Mouse (Mus musculus): ENCODE measurements around the gene Usp17lc. TPM values are rescaled to one million over a fixed set of nuclear protein-coding genes. Genes with fewer than 3 reads are reported as not detected.
"Not testable (repeated sequence)": the region's sequence is repeated elsewhere in the genome, so short reads cannot be mapped to it uniquely, and the experiment has no call there.

The Usp17lc gene
- not detected in 2 replicates for polyA plus RNA-seq (2015; fragmentation: Nextera tagmentation; extraction: Ambion mirVana)

- ATAC-seq; H3K4me1 ChIP-seq (ENCODE audit: insufficient read depth, low read depth, low read length); H3K4me2 ChIP-seq (replicated peaks; ENCODE audit: low read depth, low read length); H3K9me3 ChIP-seq (ENCODE audit: low read length); H3K27me3 ChIP-seq (replicated peaks; ENCODE audit: insufficient read depth, low read length); DNase-seq (ENCODE audit: low spot score); H3K9ac ChIP-seq (replicated peaks; ENCODE audit: low read depth); H3K4me3 ChIP-seq (ENCODE audit: low read depth, low read length); H3K36me3 ChIP-seq (ENCODE audit: insufficient read depth, low read length); H3K27ac ChIP-seq (ENCODE audit: low read length): not testable (repeated sequence)
- 20% methylated on average over 1 of the region's 1 CpGs for WGBS
These were observed at the start of gene Usp17lc for GRCm38 (mm10) chr7:103414772-103415171. Gene Usp17lc, plus strand, starts transcription at chr7:103415072.

GRCm38 (mm10) chr7:103386077-103386476 lies 28.8 kb upstream of the Usp17lc start, which contains the start of gene Olfr603:
Gene Olfr603, minus strand, starts transcription at chr7:103386177.
- ATAC-seq (no peak), DNase-seq (ENCODE audit: low spot score) (no peak)
- no peak within 1 kb of the TSS for H3K4me2 ChIP-seq (replicated peaks; ENCODE audit: low read depth, low read length)
- no peak within 1 kb of the TSS for H3K27ac ChIP-seq (ENCODE audit: low read length)
- no peaks in the 10 kb centered on the region for H3K4me1 ChIP-seq (ENCODE audit: insufficient read depth, low read depth, low read length)
- H3K27me3 ChIP-seq (replicated peaks; ENCODE audit: insufficient read depth, low read length) = no peaks in the 10 kb centered on the region
- no peaks in the 10 kb centered on the region for H3K36me3 ChIP-seq (ENCODE audit: insufficient read depth, low read length)
- H3K9me3 ChIP-seq (ENCODE audit: low read length) = no peaks in the 10 kb centered on the region
- TF ChIP-seq EP300 (IDR thresholded peaks at IDR 0.05) = no peak
- no peak for TF ChIP-seq CTCF (IDR thresholded peaks at IDR 0.05)
- H3K4me3 ChIP-seq (ENCODE audit: low read depth, low read length) = no peak within 1 kb of the TSS
- no peak within 1 kb of the TSS for H3K9ac ChIP-seq (replicated peaks; ENCODE audit: low read depth)

- Histone ChIP-seq H3K9me3 (ENCODE audit: low read length) (no peaks in the 10 kb centered on the region), H3K4me1 (ENCODE audit: insufficient read depth, low read depth, low read length) (no peaks in the 10 kb centered on the region), H3K27ac (ENCODE audit: low read length) (no peak overlapping the region), H3K9ac (replicated peaks; ENCODE audit: low read depth) (no peak overlapping the region), H3K4me3 (ENCODE audit: low read depth, low read length) (no peak overlapping the region), H3K4me2 (replicated peaks; ENCODE audit: low read depth, low read length) (no peak overlapping the region), H3K36me3 (ENCODE audit: insufficient read depth, low read length) (no peaks in the 10 kb centered on the region), H3K27me3 (replicated peaks; ENCODE audit: insufficient read depth, low read length) (no peaks in the 10 kb centered on the region)
- DNase-seq (ENCODE audit: low spot score) = no peak
- TF ChIP-seq CTCF (IDR thresholded peaks at IDR 0.05) (no peak), EP300 (IDR thresholded peaks at IDR 0.05) (no peak)
- no peak for ATAC-seq
These were observed 17.1 kb upstream of the Usp17lc start for GRCm38 (mm10) chr7:103397758-103398157.

GRCm38 (mm10) chr7:103398981-103399380 lies 15.9 kb upstream of the Usp17lc start:
- DNase-seq (ENCODE audit: low spot score) (no peak), ATAC-seq (no peak)
- no peak for TF ChIP-seq EP300 (IDR thresholded peaks at IDR 0.05)
- TF ChIP-seq CTCF (IDR thresholded peaks at IDR 0.05) = no peak
- H3K4me3 ChIP-seq (ENCODE audit: low read depth, low read length) = no peak overlapping the region
- H3K36me3 ChIP-seq (ENCODE audit: insufficient read depth, low read length) = no peaks in the 10 kb centered on the region
- no peak overlapping the region for H3K4me2 ChIP-seq (replicated peaks; ENCODE audit: low read depth, low read length)
- H3K9ac ChIP-seq (replicated peaks; ENCODE audit: low read depth) = no peak overlapping the region
- H3K4me1 ChIP-seq (ENCODE audit: insufficient read depth, low read depth, low read length) = no peaks in the 10 kb centered on the region
- no peaks in the 10 kb centered on the region for H3K27me3 ChIP-seq (replicated peaks; ENCODE audit: insufficient read depth, low read length)
- 8% methylated on average over 1 of the region's 1 CpGs for WGBS
- H3K27ac ChIP-seq (ENCODE audit: low read length) = no peak overlapping the region
- H3K9me3 ChIP-seq (ENCODE audit: low read length) = no peaks in the 10 kb centered on the region

GRCm38 (mm10) chr7:103406521-103407055 lies 8.3 kb upstream of the Usp17lc start:
- not testable (repeated sequence) for H3K9me3 ChIP-seq (ENCODE audit: low read length); H3K36me3 ChIP-seq (ENCODE audit: insufficient read depth, low read length); H3K4me2 ChIP-seq (replicated peaks; ENCODE audit: low read depth, low read length); H3K4me3 ChIP-seq (ENCODE audit: low read depth, low read length); H3K4me1 ChIP-seq (ENCODE audit: insufficient read depth, low read depth, low read length); H3K27me3 ChIP-seq (replicated peaks; ENCODE audit: insufficient read depth, low read length); H3K9ac ChIP-seq (replicated peaks; ENCODE audit: low read depth); H3K27ac ChIP-seq (ENCODE audit: low read length); ATAC-seq; DNase-seq (ENCODE audit: low spot score)
- WGBS = 58% methylated on average over 3 of the region's 3 CpGs

GRCm38 (mm10) chr7:103445339-103445738 lies 30.5 kb downstream of the Usp17lc start, which contains the start of gene Olfr605:
Gene Olfr605, minus strand, starts transcription at chr7:103445439.
- no peak for ATAC-seq
- Histone ChIP-seq H3K9ac (replicated peaks; ENCODE audit: low read depth) (no peak within 1 kb of the TSS), H3K27me3 (replicated peaks; ENCODE audit: insufficient read depth, low read length) (no peaks in the 10 kb centered on the region), H3K4me1 (ENCODE audit: insufficient read depth, low read depth, low read length) (no peaks in the 10 kb centered on the region), H3K9me3 (ENCODE audit: low read length) (no peaks in the 10 kb centered on the region), H3K27ac (ENCODE audit: low read length) (no peak within 1 kb of the TSS), H3K4me2 (replicated peaks; ENCODE audit: low read depth, low read length) (no peak within 1 kb of the TSS), H3K36me3 (ENCODE audit: insufficient read depth, low read length) (no peaks in the 10 kb centered on the region), H3K4me3 (ENCODE audit: low read depth, low read length) (no peak within 1 kb of the TSS)
- TF ChIP-seq CTCF (IDR thresholded peaks at IDR 0.05) = no peak
- no peak for TF ChIP-seq EP300 (IDR thresholded peaks at IDR 0.05)
- no peak for DNase-seq (ENCODE audit: low spot score)
- WGBS = 87% methylated on average over 1 of the region's 1 CpGs

- H3K27me3 ChIP-seq (replicated peaks; ENCODE audit: insufficient read depth, low read length) = no peaks in the 10 kb centered on the region
- 84% methylated on average over 2 of the region's 2 CpGs for WGBS
- no peak for ATAC-seq
- DNase-seq (ENCODE audit: low spot score) = no peak
- H3K9me3 ChIP-seq (ENCODE audit: low read length) = no peaks in the 10 kb centered on the region
- no peaks in the 10 kb centered on the region for H3K4me1 ChIP-seq (ENCODE audit: insufficient read depth, low read depth, low read length)
- no peak within 1 kb of the TSS for H3K4me3 ChIP-seq (ENCODE audit: low read depth, low read length)
- H3K4me2 ChIP-seq (replicated peaks; ENCODE audit: low read depth, low read length) = no peak within 1 kb of the TSS
- no peak within 1 kb of the TSS for H3K27ac ChIP-seq (ENCODE audit: low read length)
- H3K9ac ChIP-seq (replicated peaks; ENCODE audit: low read depth) = no peak within 1 kb of the TSS
- H3K36me3 ChIP-seq (ENCODE audit: insufficient read depth, low read length) = no peaks in the 10 kb centered on the region
- no peak for TF ChIP-seq EP300 (IDR thresholded peaks at IDR 0.05)
- TF ChIP-seq CTCF (IDR thresholded peaks at IDR 0.05) = no peak
These were observed 33.9 kb downstream of the Usp17lc start, which contains the start of gene Olfr606 for GRCm38 (mm10) chr7:103448746-103449145. Gene Olfr606, plus strand, starts transcription at chr7:103449046.
